In genomic region chr6:124802400-124802799, GRCm38 (mm10) we compare ENCODE assay signal across 10 mouse cellular contexts. TPM values are rescaled to one million over a fixed set of nuclear protein-coding genes. Genes with fewer than 3 reads are reported as not detected.
DNase-seq lines count a peak whose midpoint lies in the region; ATAC-seq and TF ChIP-seq lines count a peak whose summit lies in the region.
"Not testable (repeated sequence)": the region's sequence is repeated elsewhere in the genome, so short reads cannot be mapped to it uniquely, and the experiment has no call there.
"Had no signal": no experiment of that assay in that cellular context is flagged by ENCODE, and none has a peak within 500 bp of the region (broad histone marks: within the 10 kb centered on the region; RNA-seq: fewer than 3 reads in every experiment).

No protein-coding gene starts in this region.

- peak overlapping the region; percentile 51 for H3K4me2 ChIP-seq in heart, embryonic 14.5 days (ENCODE audit: low read length)
- peak overlapping the region; percentile 37 for H3K4me2 ChIP-seq in intestine, postnatal 0 days (replicated peaks; ENCODE audit: low read depth)
- H3K4me2 ChIP-seq in limb, embryonic 12.5 days: peak overlapping the region; percentile 34
- H3K4me2 ChIP-seq in liver, embryonic 16.5 days (ENCODE audit: low read depth, low read length): peak overlapping the region; percentile 59
- 0 out of 2 replicates have a peak overlapping the region, but pooled peaks have one; percentile 20 for H3K4me2 ChIP-seq in neural tube, embryonic 13.5 days

- H3K27ac ChIP-seq in embryonic fibroblast, embryonic 13.5 days (ENCODE audit: insufficient read depth, low read length); heart, embryonic 14.5 days (replicated peaks in 1 of 2; ENCODE audit: control insufficient read depth in 1 of 2, insufficient read depth in 1 of 2, low read depth in 2 of 2, low read length in 2 of 2); intestine, postnatal 0 days (ENCODE audit: low read depth, low read length); limb, embryonic 12.5 days; neural tube, embryonic 13.5 days (replicated peaks): not testable (repeated sequence)
- peak overlapping the region; percentile 73 for H3K27ac ChIP-seq in liver, embryonic 16.5 days (ENCODE audit: low read length)

- not testable (repeated sequence) for H3K9ac ChIP-seq in heart, embryonic 14.5 days (ENCODE audit: low read length); intestine, postnatal 0 days (ENCODE audit: low read depth, low read length); limb, embryonic 12.5 days (replicated peaks); neural tube, embryonic 13.5 days
- H3K9ac ChIP-seq in liver, embryonic 16.5 days (ENCODE audit: low read depth, low read length): 0 out of 2 replicates have a peak overlapping the region, but pooled peaks have one; percentile 20

- 25% methylated on average over 4 of the region's 9 CpGs for WGBS in heart, embryonic 14.5 days
- WGBS in intestine, postnatal 0 days: 16% methylated on average over 4 of the region's 9 CpGs
- WGBS in limb, embryonic 12.5 days: 18% methylated on average over 6 of the region's 9 CpGs
- 14% methylated on average over 5 of the region's 9 CpGs for WGBS in liver, embryonic 16.5 days (ENCODE audit: insufficient replicate concordance)
- WGBS in neural tube, embryonic 13.5 days: 19% methylated on average over 6 of the region's 9 CpGs

- H3K9me3 ChIP-seq in heart, embryonic 14.5 days (ENCODE audit: control insufficient read depth, low read length); intestine, postnatal 0 days (ENCODE audit: control insufficient read depth); limb, embryonic 12.5 days; liver, embryonic 16.5 days (replicated peaks; ENCODE audit: control insufficient read depth, low read length); neural tube, embryonic 13.5 days: not testable (repeated sequence)

- peak; percentile 31 for DNase-seq in CD4-positive, CD25-positive, alpha-beta regulatory T cell, adult 2 months (ENCODE audit: low read depth, low spot score)
- DNase-seq in embryo, embryonic 10 days (ENCODE audit: low spot score): peak; percentile 40

- H3K4me1 ChIP-seq in embryonic fibroblast, embryonic 13.5 days (ENCODE audit: control insufficient read depth, insufficient read depth, low read length); intestine, postnatal 0 days (replicated peaks; ENCODE audit: control insufficient read depth, insufficient read depth, low read length): not testable (repeated sequence)
- H3K4me1 ChIP-seq in heart, embryonic 14.5 days (ENCODE audit: control insufficient read depth in 2 of 2, insufficient read depth in 2 of 2, low read length in 2 of 2): peaks cover 5 to 16% of the 10 kb centered on the region in 2 experiments
- peaks cover 13% of the 10 kb centered on the region for H3K4me1 ChIP-seq in limb, embryonic 12.5 days (replicated peaks)
- peaks cover 26% of the 10 kb centered on the region for H3K4me1 ChIP-seq in liver, embryonic 16.5 days (ENCODE audit: control insufficient read depth, low read depth, low read length)
- H3K4me1 ChIP-seq in neural tube, embryonic 13.5 days (replicated peaks): peaks cover 16% of the 10 kb centered on the region; the same call in 1 of the 2 replicates

- H3K27me3 ChIP-seq in heart, embryonic 14.5 days (ENCODE audit: control insufficient read depth, insufficient read depth, low read length); intestine, postnatal 0 days (replicated peaks; ENCODE audit: control insufficient read depth, insufficient read depth, low read length); limb, embryonic 12.5 days; liver, embryonic 16.5 days (ENCODE audit: control insufficient read depth, insufficient read depth, low read depth, low read length); neural tube, embryonic 13.5 days: not testable (repeated sequence)

- not testable (repeated sequence) for ATAC-seq in heart, embryonic 14.5 days (ENCODE audit: insufficient number of reproducible peaks, insufficient read depth, low FRiP score, low read depth); limb, embryonic 12.5 days (ENCODE audit: insufficient number of reproducible peaks, insufficient read depth, low FRiP score, low TSS enrichment, low read depth); liver, embryonic 16.5 days (ENCODE audit: low read depth); neural tube, embryonic 13.5 days (ENCODE audit: low read depth)
- ATAC-seq in intestine, postnatal 0 days: 0 out of 2 replicates have a peak, but pooled peaks have one; percentile 23

- not testable (repeated sequence) for TF ChIP-seq CTCF in embryonic fibroblast, embryonic 13.5 days (IDR thresholded peaks at IDR 0.05; ENCODE audit: borderline replicate concordance, insufficient read depth, low read length); intestine, postnatal 0 days (IDR thresholded peaks at IDR 0.05; ENCODE audit: low read depth)

- TF ChIP-seq POLR2A in embryonic fibroblast, embryonic 13.5 days (IDR thresholded peaks at IDR 0.05; ENCODE audit: low read depth, low read length): not testable (repeated sequence)

- 0 out of 2 replicates have a peak overlapping the region, but pooled peaks have one; percentile 7 for H3K4me3 ChIP-seq in embryonic fibroblast, embryonic 13.5 days (ENCODE audit: insufficient read depth, low read length)
- peak overlapping the region in 1 of 2 experiments; percentile 16; a peak in 2 of 4 replicates for H3K4me3 ChIP-seq in heart, embryonic 14.5 days (ENCODE audit: control insufficient read depth in 1 of 2, insufficient read depth in 1 of 2, low read depth in 1 of 2, low read length in 2 of 2)
- H3K4me3 ChIP-seq in intestine, postnatal 0 days (ENCODE audit: low read depth, low read length); limb, embryonic 12.5 days (replicated peaks); neural tube, embryonic 13.5 days: not testable (repeated sequence)
- peak overlapping the region; percentile 43 for H3K4me3 ChIP-seq in liver, embryonic 16.5 days (ENCODE audit: low read depth, low read length)

- not testable (repeated sequence) for H3K36me3 ChIP-seq in heart, embryonic 14.5 days (ENCODE audit: control insufficient read depth, insufficient read depth, low read length); intestine, postnatal 0 days (ENCODE audit: control insufficient read depth, insufficient read depth); limb, embryonic 12.5 days; liver, embryonic 16.5 days (ENCODE audit: control insufficient read depth, insufficient read depth); neural tube, embryonic 13.5 days

RNA-seq across cellular contexts. Expression of gene Spsb2, which starts 6.1 kb away (rescaled TPM):
- polyA plus RNA-seq in embryonic fibroblast, embryonic 13.5 days (2011; ENCODE audit: insufficient read length, low read depth, missing spikeins): 9.1 and 11.7 TPM in 2 replicates
- 4.0 and 5.7 TPM in 2 replicates for polyA plus RNA-seq in heart, embryonic 14.5 days (2014; fragmentation: Nextera tagmentation; extraction: Ambion mirVana)
- polyA plus RNA-seq in intestine, postnatal 0 days (2015; fragmentation: Nextera tagmentation; extraction: Ambion mirVana): 57.7 and 69.5 TPM in 2 replicates
- 8.7 and 9.1 TPM in 2 replicates for polyA plus RNA-seq in limb, embryonic 12.5 days (2016; fragmentation: Nextera tagmentation; extraction: Ambion mirVana)
- 8.6 and 9.1 TPM in 2 replicates for polyA plus RNA-seq in liver, embryonic 16.5 days (2015; fragmentation: Nextera tagmentation; extraction: Ambion mirVana)
- polyA plus RNA-seq in neural tube, embryonic 13.5 days (2015; fragmentation: Nextera tagmentation; extraction: Ambion mirVana): 4.7 and 8.5 TPM in 2 replicates

RNA-seq across cellular contexts. Expression of gene Tpi1, which starts 11.7 kb away (rescaled TPM):
- polyA plus RNA-seq in embryonic fibroblast, embryonic 13.5 days (2011; ENCODE audit: insufficient read length, low read depth, missing spikeins): 372 and 458 TPM in 2 replicates
- polyA plus RNA-seq in heart, embryonic 14.5 days (2014; fragmentation: Nextera tagmentation; extraction: Ambion mirVana): 1,486 and 1,545 TPM in 2 replicates
- 489 and 537 TPM in 2 replicates for polyA plus RNA-seq in intestine, postnatal 0 days (2015; fragmentation: Nextera tagmentation; extraction: Ambion mirVana)
- 714 and 740 TPM in 2 replicates for polyA plus RNA-seq in limb, embryonic 12.5 days (2016; fragmentation: Nextera tagmentation; extraction: Ambion mirVana)
- 450 and 452 TPM in 2 replicates for polyA plus RNA-seq in liver, embryonic 16.5 days (2015; fragmentation: Nextera tagmentation; extraction: Ambion mirVana)
- polyA plus RNA-seq in neural tube, embryonic 13.5 days (2015; fragmentation: Nextera tagmentation; extraction: Ambion mirVana): 385 and 391 TPM in 2 replicates

RNA-seq across cellular contexts. Expression of gene Lrrc23, which starts 22.9 kb away (rescaled TPM):
- not detected in 2 replicates for polyA plus RNA-seq in embryonic fibroblast, embryonic 13.5 days (2011; ENCODE audit: insufficient read length, low read depth, missing spikeins)
- polyA plus RNA-seq in heart, embryonic 14.5 days (2014; fragmentation: Nextera tagmentation; extraction: Ambion mirVana): not detected in 2 replicates
- polyA plus RNA-seq in intestine, postnatal 0 days (2015; fragmentation: Nextera tagmentation; extraction: Ambion mirVana): 0.21 TPM in 1 of 2 replicates, not detected in the other
- polyA plus RNA-seq in limb, embryonic 12.5 days (2016; fragmentation: Nextera tagmentation; extraction: Ambion mirVana): 0.38 and 0.88 TPM in 2 replicates
- not detected in 2 replicates for polyA plus RNA-seq in liver, embryonic 16.5 days (2015; fragmentation: Nextera tagmentation; extraction: Ambion mirVana)
- 0.57 and 2.1 TPM in 2 replicates for polyA plus RNA-seq in neural tube, embryonic 13.5 days (2015; fragmentation: Nextera tagmentation; extraction: Ambion mirVana)
- polyA plus RNA-seq: erythroblast, embryonic 14.5 days; macrophage had no signal

RNA-seq across cellular contexts. Expression of gene Usp5, which starts 26.9 kb away (rescaled TPM):
- 87.6 and 105 TPM in 2 replicates for polyA plus RNA-seq in embryonic fibroblast, embryonic 13.5 days (2011; ENCODE audit: insufficient read length, low read depth, missing spikeins)
- 78.9 and 85.9 TPM in 2 replicates for polyA plus RNA-seq in heart, embryonic 14.5 days (2014; fragmentation: Nextera tagmentation; extraction: Ambion mirVana)
- 44.8 and 45.0 TPM in 2 replicates for polyA plus RNA-seq in intestine, postnatal 0 days (2015; fragmentation: Nextera tagmentation; extraction: Ambion mirVana)
- polyA plus RNA-seq in limb, embryonic 12.5 days (2016; fragmentation: Nextera tagmentation; extraction: Ambion mirVana): 191 and 196 TPM in 2 replicates
- polyA plus RNA-seq in liver, embryonic 16.5 days (2015; fragmentation: Nextera tagmentation; extraction: Ambion mirVana): 50.0 and 52.7 TPM in 2 replicates
- polyA plus RNA-seq in neural tube, embryonic 13.5 days (2015; fragmentation: Nextera tagmentation; extraction: Ambion mirVana): 176 and 178 TPM in 2 replicates

RNA-seq across cellular contexts. Expression of gene Cdca3, which starts 26.9 kb away (rescaled TPM):
- 42.0 and 61.1 TPM in 2 replicates for polyA plus RNA-seq in embryonic fibroblast, embryonic 13.5 days (2011; ENCODE audit: insufficient read length, low read depth, missing spikeins)
- 126 and 139 TPM in 2 replicates for polyA plus RNA-seq in heart, embryonic 14.5 days (2014; fragmentation: Nextera tagmentation; extraction: Ambion mirVana)
- 45.4 and 57.4 TPM in 2 replicates for polyA plus RNA-seq in intestine, postnatal 0 days (2015; fragmentation: Nextera tagmentation; extraction: Ambion mirVana)
- polyA plus RNA-seq in limb, embryonic 12.5 days (2016; fragmentation: Nextera tagmentation; extraction: Ambion mirVana): 200 and 202 TPM in 2 replicates
- 171 and 180 TPM in 2 replicates for polyA plus RNA-seq in liver, embryonic 16.5 days (2015; fragmentation: Nextera tagmentation; extraction: Ambion mirVana)
- 26.6 and 33.2 TPM in 2 replicates for polyA plus RNA-seq in neural tube, embryonic 13.5 days (2015; fragmentation: Nextera tagmentation; extraction: Ambion mirVana)
